Comparison of ENCODE assay signal across 18 mouse cellular contexts in genomic region chr6:101609015-101609414, GRCm38 (mm10).
DNase-seq lines count a peak whose midpoint lies in the region; TF ChIP-seq lines count a peak whose summit lies in the region.
"Had no signal": no experiment of that assay in that cellular context is flagged by ENCODE, and none has a peak within 500 bp of the region (broad histone marks: within the 10 kb centered on the region; RNA-seq: fewer than 3 reads in every experiment).

No protein-coding gene starts in this region.

- intact Hi-C loops in heart, postnatal 14 days (cut with DNase I): no loop called here

- DNase-seq in layer of hippocampus, adult 9-11 months: peak; percentile 22
- no peak for DNase-seq in layer of hippocampus, adult 2 months (ENCODE audit: low spot score in 2 of 2)
- DNase-seq in brain, adult 2 months (ENCODE audit: low read depth, low spot score): peak; percentile 43
- peak; percentile 33 for DNase-seq in telencephalon, adult 2 months (ENCODE audit: low read depth, low spot score)
- DNase-seq in heart, postnatal 14 days: no peak
- DNase-seq: adrenal gland, adult 2 months; adrenal gland, postnatal 10 days; adrenal gland, postnatal 25 days; cerebellum, adult 11-12 months; cerebellum, adult 2 months; cerebellum, adult 9-10 months; cerebellum, postnatal 10 days; cerebellum, postnatal 25 days; forebrain, postnatal 0 days had no signal

- TF ChIP-seq CTCF in layer of hippocampus, adult 2 months (conservative IDR thresholded peaks at IDR 0.05): no peak

- H3K27ac ChIP-seq in layer of hippocampus, adult 2 months: no peak overlapping the region
- H3K27ac ChIP-seq: embryonic facial prominence, embryonic 10.5 days; embryonic facial prominence, embryonic 12.5 days; forebrain, embryonic 13.5 days; forebrain, embryonic 15.5 days had no signal

- H3K4me3 ChIP-seq in layer of hippocampus, adult 2 months: no peak overlapping the region
- H3K4me3 ChIP-seq: embryonic facial prominence, embryonic 10.5 days; embryonic facial prominence, embryonic 12.5 days; forebrain, embryonic 13.5 days; forebrain, embryonic 15.5 days had no signal

Comparison
In these comparisons a context has a peak if more than half of its experiments do, and no peak if none do; other contexts are left out.
1. DNase-seq: peak in layer of hippocampus, adult 9-11 months (single experiment), brain, adult 2 months (single experiment) and telencephalon, adult 2 months (single experiment); none in layer of hippocampus, adult 2 months (0 of 2) and heart, postnatal 14 days (0 of 2).